Mouse (Mus musculus): ENCODE results near the gene Brd9. TPM values are rescaled to one million over a fixed set of nuclear protein-coding genes. Genes with fewer than 3 reads are reported as not detected.

The Brd9 gene
- 10 to 100 TPM; 75.5 to 86.0 (median 76.3) TPM for total RNA-seq (2022)

- DNase-seq (ENCODE audit: low spot score in 2 of 2), result peak; percentile 81 to 85
These were observed at the start of gene Brd9, which contains the start of gene Trip13 for GRCm38 (mm10) chr13:73937321-73938176. Gene Brd9 (plus strand): TSS chr13:73937811. Gene Trip13 (minus strand): TSS chr13:73937784.

GRCm38 (mm10) chr13:73892493-73893178, 45.0 kb upstream of the Brd9 start:
- no peak for DNase-seq (ENCODE audit: low spot score in 2 of 2)

- no peak for DNase-seq (ENCODE audit: low spot score in 2 of 2)
These were observed 40.0 kb upstream of the Brd9 start for GRCm38 (mm10) chr13:73897561-73897960.

- no peak for DNase-seq (ENCODE audit: low spot score in 2 of 2)
These were observed 30.5 kb upstream of the Brd9 start for GRCm38 (mm10) chr13:73907136-73907535.

- no peak for DNase-seq (ENCODE audit: low spot score in 2 of 2)
These were observed 29.8 kb upstream of the Brd9 start for GRCm38 (mm10) chr13:73907683-73908412.

- DNase-seq (ENCODE audit: low spot score in 2 of 2), result no peak
These were observed 24.5 kb upstream of the Brd9 start for GRCm38 (mm10) chr13:73913066-73913465.

- DNase-seq (ENCODE audit: low spot score in 2 of 2), result no peak
These were observed 5.4 kb upstream of the Brd9 start for GRCm38 (mm10) chr13:73932201-73932600.

- DNase-seq (ENCODE audit: low spot score in 2 of 2), result no peak
These were observed 682 bp upstream of the Brd9 start for GRCm38 (mm10) chr13:73936938-73937320.

GRCm38 (mm10) chr13:73938177-73938560, 558 bp downstream of the Brd9 start:
- no peak for DNase-seq (ENCODE audit: low spot score in 2 of 2)

- DNase-seq (ENCODE audit: low spot score in 2 of 2), result no peak
These were observed 1.5 kb downstream of the Brd9 start for GRCm38 (mm10) chr13:73939101-73939500.

- no peak for DNase-seq (ENCODE audit: low spot score in 2 of 2)
These were observed 7.0 kb downstream of the Brd9 start for GRCm38 (mm10) chr13:73944606-73945005.

GRCm38 (mm10) chr13:73953551-73954130, 16.0 kb downstream of the Brd9 start:
- no peak for DNase-seq (ENCODE audit: low spot score in 2 of 2)

- no peak for DNase-seq (ENCODE audit: low spot score in 2 of 2)
These were observed 17.1 kb downstream of the Brd9 start for GRCm38 (mm10) chr13:73954666-73955065.

- no peak for DNase-seq (ENCODE audit: low spot score in 2 of 2)
These were observed 17.9 kb downstream of the Brd9 start for GRCm38 (mm10) chr13:73955531-73955930.

GRCm38 (mm10) chr13:73960117-73960652, 22.6 kb downstream of the Brd9 start:
- DNase-seq (ENCODE audit: low spot score in 2 of 2), result peak in 1 of 2 experiments; percentile 41

GRCm38 (mm10) chr13:73961177-73961576, 23.6 kb downstream of the Brd9 start:
- no peak for DNase-seq (ENCODE audit: low spot score in 2 of 2)

- no peak for DNase-seq (ENCODE audit: low spot score in 2 of 2)
These were observed 25.9 kb downstream of the Brd9 start, which contains the start of gene Zdhhc11 for GRCm38 (mm10) chr13:73963551-73963950. Gene Zdhhc11 (plus strand): TSS chr13:73963851.

- DNase-seq (ENCODE audit: low spot score in 2 of 2), result no peak
These were observed 33.2 kb downstream of the Brd9 start for GRCm38 (mm10) chr13:73970545-73971448.

- no peak for DNase-seq (ENCODE audit: low spot score in 2 of 2)
These were observed 36.9 kb downstream of the Brd9 start for GRCm38 (mm10) chr13:73974523-73974922.

- no peak for DNase-seq (ENCODE audit: low spot score in 2 of 2)
These were observed 39.3 kb downstream of the Brd9 start for GRCm38 (mm10) chr13:73976935-73977334.

All from left cerebral cortex, adult 8-10 months (tissue).